Mouse (Mus musculus) natural killer cell, adult 2 months (primary cell): Measurements from ENCODE around the gene E130311K13Rik.

ENCODE experiments used
- DNase-seq, 2 experiments: peaks; one replicate each; pipeline ENCODE4 v3.0.0; 2022; ENCODE audit warnings: low spot score in 2 of 2

E130311K13Rik gene

GRCm38 (mm10) chr3:63928878-63929859 is at the start of gene E130311K13Rik:
TSS of gene E130311K13Rik (minus strand) at chr3:63929472.
- peak; percentile 81 to 85 for DNase-seq

- no peak for DNase-seq
These were observed 48.6 kb upstream of the E130311K13Rik start for GRCm38 (mm10) chr3:63977895-63978294.

GRCm38 (mm10) chr3:63975955-63976908 is 47.0 kb upstream of the E130311K13Rik start, which contains the start of gene Gmps:
TSS of gene Gmps (plus strand) at chr3:63976106.
- DNase-seq: peak; percentile 89 to 93

GRCm38 (mm10) chr3:63965929-63966328 is 36.7 kb upstream of the E130311K13Rik start:
- DNase-seq: no peak

GRCm38 (mm10) chr3:63964922-63965249 is 35.6 kb upstream of the E130311K13Rik start:
- no peak for DNase-seq

- DNase-seq: peak; percentile 97 to 98
These were observed 35.0 kb upstream of the E130311K13Rik start, which contains the start of gene Slc33a1 for GRCm38 (mm10) chr3:63964100-63964921. TSS of gene Slc33a1 (minus strand) at chr3:63964768.

- peak in 1 of 2 experiments; percentile 5 for DNase-seq
These were observed 34.3 kb upstream of the E130311K13Rik start for GRCm38 (mm10) chr3:63963421-63964099.

GRCm38 (mm10) chr3:63949837-63950236 is 20.6 kb upstream of the E130311K13Rik start:
- DNase-seq: no peak

- DNase-seq: no peak
These were observed 12.1 kb upstream of the E130311K13Rik start for GRCm38 (mm10) chr3:63941204-63941850.

GRCm38 (mm10) chr3:63938928-63939327 is 9.7 kb upstream of the E130311K13Rik start:
- no peak for DNase-seq

- peak; percentile 14 to 29 for DNase-seq
These were observed 9.6 kb downstream of the E130311K13Rik start for GRCm38 (mm10) chr3:63919634-63920033.

GRCm38 (mm10) chr3:63910301-63910700 is 19.0 kb downstream of the E130311K13Rik start:
- DNase-seq: no peak

- DNase-seq: no peak
These were observed 24.0 kb downstream of the E130311K13Rik start for GRCm38 (mm10) chr3:63905241-63905640.

GRCm38 (mm10) chr3:63904157-63904556 is 25.1 kb downstream of the E130311K13Rik start:
- DNase-seq: no peak

- DNase-seq: no peak
These were observed 29.2 kb downstream of the E130311K13Rik start for GRCm38 (mm10) chr3:63900021-63900571.

GRCm38 (mm10) chr3:63899309-63899695 is 30.0 kb downstream of the E130311K13Rik start, which contains the start of gene Plch1:
TSS of gene Plch1 (minus strand) at chr3:63899472.
- DNase-seq: peak in 1 of 2 experiments; percentile 4

- peak; percentile 26 to 29 for DNase-seq
These were observed 30.5 kb downstream of the E130311K13Rik start for GRCm38 (mm10) chr3:63898581-63899308.

- DNase-seq: no peak
These were observed 32.1 kb downstream of the E130311K13Rik start for GRCm38 (mm10) chr3:63897177-63897576.

GRCm38 (mm10) chr3:63896303-63896702 is 33.0 kb downstream of the E130311K13Rik start:
- DNase-seq: no peak
